Mouse (Mus musculus) lung, postnatal 10 days (tissue): ENCODE data around the gene Scarb1.

Experiments used
- DNase-seq: peaks from one replicate; pipeline ENCODE4 v3.0.0; 2021

The Scarb1 gene

DNA sequence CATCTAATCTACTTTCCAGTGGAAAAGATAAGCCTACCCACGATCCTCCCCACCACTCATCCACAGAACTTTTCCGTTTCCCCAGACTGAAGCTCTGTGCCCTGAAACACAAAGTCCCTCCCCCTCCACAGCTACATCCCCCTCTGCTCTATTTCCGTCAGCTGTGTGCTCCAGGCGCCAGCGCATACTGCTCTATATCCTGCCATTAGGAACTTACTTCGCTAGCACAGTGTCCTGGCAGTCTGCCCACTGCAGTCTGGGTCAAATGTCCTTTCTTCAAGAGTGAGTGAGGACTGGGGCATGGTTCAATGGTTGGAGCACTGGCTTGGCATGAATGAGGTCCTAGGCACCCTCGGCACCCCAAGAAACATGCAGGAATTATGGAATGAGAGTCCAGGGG, 23.0 kb upstream of the Scarb1 start:
- DNase-seq: peak; percentile 62

DNA sequence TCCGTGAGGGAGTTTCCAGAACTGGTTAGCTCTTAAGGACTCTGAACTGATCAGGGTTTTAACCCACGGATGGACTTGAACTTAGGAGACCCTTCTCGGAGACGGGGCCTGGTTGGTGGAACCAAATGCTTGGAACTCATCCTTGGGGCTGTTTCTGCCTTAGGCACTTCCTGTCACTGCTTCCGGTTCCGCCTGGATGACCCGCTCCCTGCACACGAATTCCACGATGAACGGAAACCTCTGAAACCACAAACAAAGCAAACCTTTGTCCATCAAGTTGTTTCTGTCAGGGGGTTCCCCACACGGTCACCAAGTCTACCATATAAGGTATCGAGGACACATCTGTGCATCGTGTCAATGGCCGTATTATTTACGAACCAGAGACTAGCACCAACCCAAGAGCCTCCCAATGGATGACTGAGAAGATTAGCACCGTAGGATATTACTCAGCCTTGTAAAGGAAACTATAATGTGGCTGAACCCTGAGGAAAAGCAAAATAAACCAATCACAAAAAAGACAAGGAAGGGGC, 20.2 kb upstream of the Scarb1 start:
- no peak for DNase-seq

DNA sequence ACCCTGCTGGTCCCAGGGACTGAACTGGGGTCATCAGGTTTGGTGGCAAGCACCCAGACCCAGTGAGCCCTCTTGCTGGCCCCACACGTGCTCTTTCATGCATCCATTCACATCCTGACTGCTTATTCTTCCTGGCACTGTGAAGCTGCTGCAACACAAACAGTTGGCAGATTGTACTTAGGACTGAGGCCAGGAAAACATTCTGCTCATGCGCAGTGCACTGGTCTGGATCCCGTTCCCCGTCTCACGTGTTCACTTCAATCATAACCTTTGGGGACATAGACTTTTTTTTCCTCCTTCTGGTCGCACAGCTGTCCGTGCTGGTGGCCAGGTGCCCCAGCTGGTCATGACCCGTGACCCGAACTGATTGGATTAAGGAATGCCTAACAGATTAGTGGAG, 19.7 kb upstream of the Scarb1 start:
- no peak for DNase-seq

DNA sequence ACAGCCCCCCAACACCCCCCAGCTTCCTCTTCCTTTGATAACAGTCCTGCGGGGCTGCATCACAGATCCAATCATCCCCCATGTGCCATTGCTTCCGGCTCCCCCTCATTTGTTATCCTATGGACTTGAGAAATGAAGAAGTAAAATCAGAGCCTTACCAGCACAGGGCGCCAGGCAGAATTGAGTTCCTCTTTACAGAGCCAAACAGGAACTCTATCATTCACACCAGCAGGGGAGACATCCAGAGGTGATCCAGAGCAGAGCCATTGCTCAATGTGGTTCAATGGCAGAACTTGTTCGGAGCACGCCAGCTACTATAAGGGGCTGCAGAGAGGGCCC, 17.3 kb upstream of the Scarb1 start:
- no peak for DNase-seq

DNA sequence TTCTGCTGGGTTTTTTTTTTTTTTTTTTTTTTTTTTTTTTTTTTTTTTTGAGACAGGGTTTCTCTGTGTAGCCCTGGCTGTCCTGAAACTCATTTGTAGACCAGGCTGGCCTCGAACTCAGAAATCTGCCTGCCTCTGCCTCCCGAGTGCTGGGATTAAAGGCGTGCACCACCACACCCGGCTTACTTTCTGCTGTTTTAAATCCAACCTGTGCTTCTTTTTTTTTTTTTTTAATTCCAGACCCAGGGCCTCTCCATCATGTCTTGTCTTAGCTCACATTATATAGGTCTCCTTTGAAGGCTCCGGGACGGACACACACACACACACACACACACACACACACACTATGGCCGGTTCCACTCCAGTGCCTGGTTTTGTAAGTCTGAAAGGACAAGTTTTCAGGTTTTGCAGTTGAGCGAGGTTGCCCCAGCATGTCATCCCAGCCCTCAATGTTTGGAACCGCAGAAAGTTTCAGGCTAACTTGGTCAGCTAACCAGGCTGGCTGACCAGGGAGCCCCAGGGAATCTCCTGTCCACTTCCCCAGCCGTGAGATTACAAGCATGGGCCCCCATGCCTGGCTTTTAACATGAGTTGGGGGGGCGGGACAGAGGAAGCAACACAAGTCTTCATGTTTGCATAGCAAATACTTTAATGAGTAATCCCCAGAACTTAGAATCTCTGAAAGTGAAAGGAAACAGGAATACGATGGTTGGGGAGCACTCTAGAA, 16.8 kb upstream of the Scarb1 start:
- no peak for DNase-seq

DNA sequence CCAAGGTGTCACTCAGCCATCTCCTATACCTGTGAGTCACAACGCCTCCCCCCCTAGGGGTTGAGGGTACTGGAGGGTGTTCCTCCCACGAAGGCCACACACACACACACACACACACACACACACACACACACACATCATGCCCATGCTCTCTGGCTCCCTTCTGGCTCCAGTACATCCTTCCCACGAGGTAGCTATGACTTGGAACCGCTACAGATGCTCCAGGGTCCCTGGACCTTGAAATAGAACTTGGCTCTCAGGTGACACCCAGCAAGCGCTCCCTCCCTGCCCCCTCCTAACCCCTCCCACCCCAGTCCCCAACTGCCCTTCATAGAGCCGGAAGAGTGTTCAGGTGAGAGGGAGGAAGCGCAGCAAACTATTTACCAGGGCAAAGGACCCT, 14.8 kb upstream of the Scarb1 start:
- DNase-seq: no peak

DNA sequence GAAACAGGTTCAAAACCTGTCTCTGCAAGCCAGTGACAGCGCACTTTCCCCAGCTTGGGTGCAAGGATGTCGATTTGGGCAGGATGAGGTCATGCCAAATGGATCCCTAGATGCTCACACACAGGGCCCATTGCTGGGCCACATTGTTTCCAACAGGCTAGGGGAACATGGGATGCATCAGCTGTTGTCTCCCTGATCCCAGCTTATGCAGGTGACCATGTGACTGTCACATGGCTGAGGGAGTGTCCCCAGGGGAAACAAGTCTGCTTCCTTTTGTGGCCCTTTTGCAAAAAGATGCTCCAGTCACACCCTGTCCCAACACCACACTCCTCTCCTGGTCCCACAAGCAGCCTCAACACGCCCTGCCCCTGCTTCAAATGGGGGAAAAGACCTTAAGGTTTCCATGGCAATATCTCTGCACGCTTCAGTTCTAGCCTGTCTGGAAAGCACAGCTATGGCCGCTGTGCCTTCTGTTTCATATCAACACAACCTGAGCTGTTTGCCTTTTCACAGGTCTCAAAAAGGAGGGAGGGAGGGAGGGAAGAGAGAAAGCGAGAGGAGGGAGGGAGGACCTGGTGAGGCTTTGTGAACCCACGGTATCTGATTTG, 14.1 kb upstream of the Scarb1 start:
- no peak for DNase-seq

DNA sequence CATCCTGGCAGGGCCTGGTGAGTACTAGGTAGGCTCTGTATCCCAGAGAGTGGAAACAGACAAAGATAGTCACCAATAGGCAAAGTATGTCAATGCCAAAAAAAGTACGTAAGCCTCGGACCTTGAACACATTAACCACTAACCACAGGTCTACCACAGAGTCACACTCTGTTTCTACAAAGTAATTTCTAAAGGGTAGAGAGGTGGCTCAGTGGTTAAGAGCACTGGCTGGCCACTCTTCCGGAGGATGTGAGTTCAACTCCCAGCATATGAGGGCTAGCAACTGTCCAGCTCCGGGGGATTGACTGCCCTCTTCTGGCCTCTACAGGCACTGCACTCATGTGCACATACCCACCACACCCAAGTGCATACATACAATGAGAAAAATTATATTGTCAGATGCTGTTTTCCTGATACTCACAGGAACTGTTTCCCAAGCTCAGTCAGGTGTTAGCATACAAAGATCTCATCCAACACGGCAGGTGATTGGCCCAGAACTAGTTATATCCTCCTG, 11.9 kb upstream of the Scarb1 start:
- no peak for DNase-seq

DNA sequence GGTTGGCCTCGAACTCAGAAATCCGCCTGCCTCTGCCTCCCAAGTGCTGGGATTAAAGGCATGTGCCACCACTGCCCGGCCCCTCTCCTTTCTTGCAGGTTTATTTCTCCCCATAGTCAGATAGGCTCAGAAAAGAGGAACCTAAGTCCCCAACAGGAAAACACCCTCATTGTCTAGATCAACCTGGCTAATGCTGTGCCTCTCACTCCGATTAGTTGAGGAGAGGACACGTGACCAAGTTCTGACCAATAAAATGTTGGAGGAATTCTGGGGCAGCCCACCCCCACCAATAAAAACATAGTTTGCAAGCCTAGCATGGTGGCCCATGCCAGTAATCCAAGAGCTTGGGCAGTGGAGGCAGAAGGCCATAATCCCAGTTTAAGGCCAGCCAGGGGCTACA, 11.0 kb upstream of the Scarb1 start:
- DNase-seq: no peak

DNA sequence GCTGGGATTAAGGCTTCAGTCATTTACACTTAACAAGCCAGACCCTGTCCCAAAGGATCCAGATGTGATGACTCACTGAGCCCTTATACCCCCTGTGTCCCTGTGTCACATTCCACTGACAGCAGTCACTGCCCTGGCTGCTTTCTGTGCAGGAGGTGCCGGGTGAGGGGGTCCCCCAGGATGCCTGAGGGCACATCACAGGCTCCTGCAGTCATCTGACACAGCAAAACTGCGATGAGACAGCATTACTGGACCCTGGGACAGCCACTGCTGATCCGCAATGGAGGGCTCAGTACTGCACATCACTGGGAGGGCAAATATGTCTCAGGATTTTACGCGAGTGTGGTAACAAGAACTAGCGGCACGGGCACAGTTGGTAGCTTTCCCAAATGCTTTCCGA, 10.2 kb upstream of the Scarb1 start:
- DNase-seq: no peak

DNA sequence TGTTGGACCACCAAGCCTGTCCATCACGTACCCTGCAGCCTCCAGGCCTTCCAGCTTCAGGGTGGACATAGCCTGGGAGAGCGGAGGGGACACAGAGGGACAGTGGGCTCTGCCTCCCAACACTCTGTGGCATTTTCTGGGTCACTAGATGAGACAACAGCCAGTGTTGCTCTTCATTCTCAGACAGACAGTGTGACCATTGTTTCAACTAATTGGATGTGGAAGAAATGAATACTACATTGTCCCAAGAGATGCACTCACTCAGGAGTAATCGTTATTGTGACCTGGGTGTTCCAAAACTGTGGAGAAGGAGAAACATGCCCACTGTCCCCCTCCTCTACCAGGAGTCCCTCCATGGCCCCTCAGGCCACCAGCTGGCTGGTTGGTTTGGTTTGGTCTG, 8.5 kb upstream of the Scarb1 start:
- no peak for DNase-seq

DNA sequence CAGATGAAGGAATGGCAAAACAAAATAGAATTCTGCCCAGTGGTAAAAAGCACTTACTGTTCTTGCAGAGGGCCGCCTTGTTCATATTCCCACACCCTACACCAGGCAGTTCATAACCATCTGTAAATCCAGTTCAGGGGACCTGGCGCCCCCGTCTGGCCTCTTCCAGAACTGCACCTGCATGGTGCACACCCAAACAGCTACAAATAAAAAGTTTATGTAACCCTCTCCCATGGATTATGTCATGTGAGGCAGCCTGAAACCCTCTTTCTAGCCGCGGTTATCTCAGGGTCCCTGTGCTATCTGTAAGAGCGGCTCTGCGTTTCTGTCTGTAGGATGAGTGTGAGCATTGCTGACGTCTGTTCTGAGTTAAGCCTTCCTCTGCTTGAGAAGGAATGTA, 7.6 kb upstream of the Scarb1 start:
- peak; percentile 68 for DNase-seq

DNA sequence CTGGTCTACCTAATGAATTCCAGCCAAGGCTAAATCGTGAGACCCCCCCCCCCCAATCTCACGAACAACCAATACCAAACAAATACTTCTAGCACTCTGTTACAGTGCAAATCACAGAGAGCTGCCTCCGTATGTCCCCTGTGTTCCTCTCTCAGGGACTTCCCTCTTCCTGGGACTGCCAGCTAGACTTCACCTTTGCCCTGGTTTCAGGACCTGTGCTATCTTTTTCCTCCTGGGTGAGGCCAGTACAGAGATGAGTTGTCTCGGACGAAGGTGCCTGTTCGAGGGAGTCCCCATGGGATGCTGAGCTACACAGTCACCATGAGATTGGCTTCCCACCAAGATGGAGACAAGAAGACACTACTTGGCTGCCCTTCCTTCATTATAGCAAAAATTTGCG, 7.2 kb upstream of the Scarb1 start:
- DNase-seq: no peak

DNA sequence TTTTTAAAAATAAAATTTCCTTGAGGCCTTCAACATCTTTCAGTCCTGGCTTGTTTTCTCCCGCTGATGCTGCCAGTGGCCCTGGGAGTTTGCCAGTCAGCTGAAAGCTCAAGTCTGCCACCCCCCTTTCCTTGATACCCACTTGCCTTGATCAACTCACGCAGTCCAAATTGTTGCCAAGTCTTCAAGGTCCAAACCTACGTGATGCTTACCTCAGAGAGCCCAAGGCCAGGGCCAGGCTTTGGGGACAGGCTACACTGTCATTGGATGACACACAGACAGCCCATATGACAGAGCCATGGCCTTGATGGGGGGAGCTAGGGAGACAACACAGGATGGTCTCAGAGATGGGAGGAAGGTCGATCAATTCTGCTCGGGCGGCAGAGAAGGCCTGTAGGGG, 3.4 kb upstream of the Scarb1 start:
- DNase-seq: no peak

DNA sequence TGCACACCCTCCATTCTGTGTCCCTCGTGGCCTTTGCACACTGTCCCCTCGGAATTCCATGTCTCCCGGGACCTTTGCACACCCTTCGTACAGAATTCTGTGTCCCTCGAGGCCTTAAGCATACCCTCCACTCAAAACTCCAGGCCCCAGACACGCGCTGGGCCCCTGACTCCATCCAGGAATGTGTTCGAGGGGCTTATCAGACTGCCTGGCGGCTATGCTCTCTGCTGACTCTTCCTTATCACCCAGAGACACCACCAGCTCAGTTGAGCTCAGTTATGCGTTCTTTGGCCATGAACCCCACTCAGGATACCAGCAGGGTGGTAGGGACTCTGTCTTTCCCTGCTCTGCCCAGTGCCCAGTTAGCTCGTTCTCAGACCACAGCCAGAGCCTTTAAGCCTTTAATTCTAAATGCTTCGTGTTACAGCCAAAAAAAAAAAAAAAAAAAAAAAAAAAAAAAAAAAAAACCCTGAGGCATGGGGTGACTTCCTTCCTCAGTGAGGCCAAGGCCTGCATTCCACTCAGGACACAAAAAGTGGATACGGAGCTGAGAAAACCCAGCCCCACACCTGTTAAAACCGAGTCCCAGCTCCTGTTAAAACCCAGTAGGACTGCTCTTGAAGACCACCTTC, 681 bp upstream of the Scarb1 start:
- no peak for DNase-seq

DNA sequence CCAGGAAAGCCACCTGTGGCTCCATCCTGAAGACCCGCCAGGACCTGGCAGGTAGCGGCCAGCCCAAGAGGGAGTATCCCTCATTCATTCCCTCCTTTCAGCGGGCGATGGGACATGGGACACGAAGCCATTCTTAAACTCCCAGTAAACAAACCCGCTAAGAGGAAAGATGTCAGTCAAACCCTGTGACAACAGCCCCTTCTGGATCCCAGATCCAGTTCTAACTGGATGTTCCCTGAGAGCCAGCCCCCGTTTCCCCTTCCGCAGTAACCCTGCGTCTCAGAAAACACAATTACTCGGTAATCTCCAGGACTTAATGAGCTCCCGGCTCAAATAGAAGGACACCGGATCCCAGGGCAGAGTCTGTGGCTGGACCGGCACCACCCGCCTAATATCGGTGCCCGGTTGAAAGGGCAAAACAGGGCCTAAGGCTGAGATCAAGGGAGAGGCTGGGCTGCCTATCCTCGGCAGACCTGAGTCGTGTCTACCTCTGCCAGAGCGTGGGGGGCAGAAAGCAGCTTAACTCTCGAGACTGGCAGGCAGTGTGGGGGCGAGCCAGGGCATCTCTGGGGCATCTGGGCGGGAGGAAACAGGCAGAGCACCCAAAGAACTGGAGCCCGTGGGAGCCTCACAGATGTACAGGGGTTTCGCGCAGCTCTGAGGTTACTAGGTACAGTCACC, 903 bp downstream of the Scarb1 start:
- DNase-seq: peak; percentile 55

DNA sequence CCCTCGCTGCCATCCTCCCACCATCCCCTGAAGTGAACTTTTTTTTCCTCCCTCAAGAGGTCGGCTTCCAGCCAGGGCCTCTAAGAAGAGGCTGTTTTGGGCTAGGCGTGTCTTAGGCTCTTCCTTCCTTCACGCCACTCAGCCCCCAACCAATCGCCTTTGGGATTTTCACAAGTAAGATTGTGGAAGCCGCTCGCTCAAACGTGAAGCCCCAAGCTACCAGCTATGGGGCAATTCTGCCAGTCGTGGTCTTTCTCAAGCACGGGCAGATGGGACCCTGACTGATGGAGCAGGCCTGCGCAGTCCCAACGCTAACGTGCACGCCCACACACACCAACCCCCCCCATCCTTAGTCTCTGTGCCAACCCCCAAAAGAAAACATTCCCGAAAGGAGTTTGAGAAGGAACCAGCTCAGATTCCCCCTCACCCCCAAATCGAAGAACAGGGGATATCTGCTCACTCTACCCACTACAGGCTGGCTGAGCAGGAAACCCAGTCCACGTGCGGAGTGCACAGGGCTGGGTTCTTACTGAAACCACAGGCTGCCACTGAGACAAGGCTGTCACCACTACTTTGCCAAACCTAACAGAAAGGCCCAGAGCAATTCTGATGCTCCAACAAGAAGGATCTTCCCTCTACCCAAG, 1.7 kb downstream of the Scarb1 start:
- peak; percentile 80 for DNase-seq

DNA sequence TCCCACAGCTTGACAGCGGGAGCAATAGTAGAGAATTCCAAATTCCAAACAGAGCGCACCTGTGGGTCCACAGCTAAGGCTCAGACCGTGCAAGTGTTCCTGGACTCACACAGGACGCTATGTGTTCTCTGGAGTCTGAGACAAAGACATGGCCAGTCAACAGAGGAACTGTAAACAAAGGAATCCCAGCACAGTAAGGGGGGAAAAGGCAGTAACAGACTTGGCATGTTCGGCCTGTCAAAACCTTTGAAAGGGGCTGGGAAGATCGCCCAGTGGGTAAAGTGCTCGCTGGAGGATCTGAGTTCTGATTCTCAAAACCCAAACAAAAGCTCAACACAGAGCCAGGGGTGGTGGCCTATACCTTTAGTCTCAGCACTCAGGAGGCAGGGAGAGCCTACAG, 3.4 kb downstream of the Scarb1 start:
- peak; percentile 22 for DNase-seq

DNA sequence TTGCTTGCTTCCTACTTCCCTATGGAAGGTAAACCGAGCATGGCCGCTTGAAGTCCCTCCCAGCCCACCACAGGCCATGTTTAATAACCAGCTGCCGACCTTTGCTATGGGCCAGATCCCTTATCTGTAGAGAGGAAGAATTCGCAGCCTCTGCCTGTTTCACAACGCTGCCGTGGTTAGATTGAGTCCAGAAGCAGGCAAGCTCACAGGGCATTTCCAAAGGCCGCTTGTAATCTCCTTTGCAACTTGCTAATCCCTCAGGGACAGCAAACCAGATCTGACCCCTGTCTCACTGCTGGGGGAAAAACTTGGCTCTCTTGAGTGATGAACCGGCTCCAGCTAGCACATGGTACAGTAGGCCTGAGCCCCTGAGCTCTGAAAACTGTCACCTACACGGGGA, 3.9 kb downstream of the Scarb1 start:
- DNase-seq: no peak

DNA sequence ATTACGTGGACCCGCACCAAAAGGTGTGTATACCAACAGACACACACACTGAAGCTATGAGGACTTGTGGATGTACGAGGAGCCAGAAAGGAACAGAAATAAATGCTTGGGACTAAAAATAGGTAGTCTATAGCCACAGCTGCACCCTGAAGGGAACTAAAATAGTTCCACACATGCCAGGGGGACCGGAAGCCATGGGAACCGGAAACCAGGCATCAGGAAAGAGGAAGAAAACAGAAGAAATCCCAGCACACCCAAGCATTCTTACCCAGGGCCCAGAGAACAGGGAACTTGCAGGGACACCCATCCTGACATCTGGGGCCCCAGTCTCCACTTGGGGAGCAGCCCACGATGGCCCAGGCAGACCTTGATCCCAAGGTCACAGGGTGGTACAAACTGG, 7.9 kb downstream of the Scarb1 start:
- DNase-seq: peak; percentile 24

DNA sequence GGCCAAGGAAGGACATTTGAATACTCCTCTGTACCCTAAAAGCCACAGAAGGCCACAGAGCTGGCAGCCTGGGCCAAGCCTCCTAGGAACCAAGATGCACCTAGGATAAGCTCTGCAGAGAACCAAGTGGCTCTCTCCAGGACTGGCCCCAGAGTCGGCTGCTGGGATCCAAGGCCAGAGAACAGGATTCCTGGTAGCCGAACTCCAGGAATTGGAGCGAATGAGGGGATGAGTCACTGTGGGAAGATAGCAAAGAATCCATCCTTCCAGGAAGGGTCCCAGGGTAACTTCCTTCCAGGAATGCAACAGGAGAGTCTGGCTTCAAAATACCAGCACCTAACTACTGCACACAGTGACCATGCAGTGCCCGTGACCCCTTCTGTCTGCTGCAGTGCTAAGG, 8.6 kb downstream of the Scarb1 start:
- no peak for DNase-seq

DNA sequence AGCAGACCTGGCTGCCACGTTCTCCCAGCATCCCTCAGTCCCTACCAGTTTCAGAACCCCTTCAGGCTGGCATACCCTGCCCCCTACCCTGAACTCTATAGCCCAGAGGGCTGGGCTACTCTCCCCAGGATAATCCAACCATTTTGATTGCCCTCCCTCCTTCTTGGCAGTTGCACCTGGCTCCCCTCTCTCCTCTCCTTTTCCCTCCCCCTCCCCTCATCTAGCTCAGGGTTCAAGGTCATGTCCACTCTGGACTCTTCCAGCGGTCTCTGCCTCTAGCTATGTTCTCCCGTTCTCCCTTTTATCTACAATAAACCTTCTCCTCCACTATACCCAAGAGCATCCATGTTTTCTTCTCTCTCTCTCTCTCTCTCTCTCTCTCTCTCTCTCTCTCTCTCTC, 9.1 kb downstream of the Scarb1 start:
- DNase-seq: no peak

DNA sequence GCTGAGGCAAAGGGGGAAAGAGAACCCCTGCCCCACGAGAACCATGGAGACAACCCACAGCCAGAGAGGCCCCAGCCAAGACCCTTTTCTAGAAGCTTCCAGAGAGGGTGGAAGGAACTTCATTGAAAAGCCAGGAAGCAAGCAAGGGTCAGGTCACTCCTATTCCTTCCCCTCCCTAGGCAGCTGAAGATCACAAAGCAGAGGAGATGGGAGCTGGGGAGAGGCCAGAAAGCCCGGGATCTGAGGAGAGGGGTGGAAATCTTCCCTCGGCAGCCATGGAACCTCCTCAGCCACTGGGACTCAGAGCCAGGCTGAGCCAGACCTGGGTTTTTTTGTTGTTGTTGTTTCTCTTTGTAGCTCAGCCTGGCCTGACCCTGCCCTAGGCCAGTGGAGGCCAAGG, 9.8 kb downstream of the Scarb1 start:
- DNase-seq: no peak
